Mouse (Mus musculus) kidney, embryonic 16.5 days (tissue): ENCODE measurements at regions not wholly inside any gene's neighbourhood (a gene's known extent, or its start where the extent isn't known, plus 50 kb on each side); places are given as distances from the start of the nearest gene placed in this dataset.

Source experiments
- ATAC-seq: fragments of 200-750 bp; cut with Nextera tagmentation; 2 replicates; pipeline ENCODE4 v1.8.0; 2017; ENCODE audit warnings: moderate TSS enrichment; ENCODE audit not compliant: low FRiP score, low TSS enrichment
- H3K27ac ChIP-seq: fragments of 300-500 bp; sonication (generic); 2 replicates; pipeline ENCODE4 v1.5.1; 2014; ENCODE audit warnings: low read length
- H3K27me3 ChIP-seq: fragments of 300-500 bp; sonication (generic); 2 replicates; pipeline ENCODE4 v1.6.1; 2014; ENCODE audit warnings: low read length, control low read depth, mixed read lengths; ENCODE audit not compliant: insufficient read depth
- H3K36me3 ChIP-seq: fragments of 300-500 bp; sonication (generic); 2 replicates; pipeline ENCODE4 v1.6.1; 2014; ENCODE audit warnings: low read length, control low read depth, mixed read lengths; ENCODE audit not compliant: insufficient read depth
- H3K4me1 ChIP-seq: fragments of 300-500 bp; sonication (generic); 2 replicates; pipeline ENCODE4 v1.6.1; 2014; ENCODE audit warnings: low read length, control low read depth, mixed read lengths; ENCODE audit not compliant: insufficient read depth
- H3K4me2 ChIP-seq: fragments of 300-500 bp; sonication (generic); replicated peaks from 2 replicates; pipeline ENCODE4 v1.6.1; 2014; ENCODE audit warnings: low read depth, low read length
- H3K4me3 ChIP-seq: fragments of 300-500 bp; sonication (generic); 2 replicates; pipeline ENCODE4 v1.5.1; 2014; ENCODE audit warnings: mild to moderate bottlenecking, low read length
- H3K9ac ChIP-seq: fragments of 300-500 bp; sonication (generic); replicated peaks from 2 replicates; pipeline ENCODE4 v1.6.1; 2014; ENCODE audit warnings: low read length
- H3K9me3 ChIP-seq: fragments of 300-500 bp; sonication (generic); 2 replicates; pipeline ENCODE4 v1.6.1; 2016; ENCODE audit warnings: low read length, control low read depth
- WGBS: fragments of 180-500 bp; shearing (Covaris S2); extraction: QIAGEN DNeasy Blood & Tissue Kit; methylation state at CpG from one replicate; pipeline ENCODE4 v1.1.7; 2014; 5-methylcytosine and 5-hydroxymethylcytosine counted together

- ATAC-seq, result no peak
- H3K4me1 ChIP-seq, result no peaks in the 10 kb centered on the region
- no peaks in the 10 kb centered on the region for H3K27me3 ChIP-seq
- H3K4me2 ChIP-seq, result no peak overlapping the region
- H3K27ac ChIP-seq, result no peak overlapping the region
- 87% methylated on average over 4 of the region's 4 CpGs for WGBS
- H3K4me3 ChIP-seq, result no peak overlapping the region
- H3K9me3 ChIP-seq, result no peaks in the 10 kb centered on the region
- no peaks in the 10 kb centered on the region for H3K36me3 ChIP-seq
- H3K9ac ChIP-seq, result no peak overlapping the region
Observed at GRCm38 (mm10) chr16:70091291-70091690, 222.5 kb upstream of the Gbe1 start.

GRCm38 (mm10) chr16:70091963-70092362 lies 221.8 kb upstream of the Gbe1 start:
- H3K27me3 ChIP-seq, result no peaks in the 10 kb centered on the region
- no peaks in the 10 kb centered on the region for H3K4me1 ChIP-seq
- H3K9ac ChIP-seq, result no peak overlapping the region
- 93% methylated on average over 5 of the region's 5 CpGs for WGBS
- ATAC-seq, result no peak
- H3K27ac ChIP-seq, result no peak overlapping the region
- no peaks in the 10 kb centered on the region for H3K9me3 ChIP-seq
- no peak overlapping the region for H3K4me3 ChIP-seq
- H3K36me3 ChIP-seq, result no peaks in the 10 kb centered on the region
- no peak overlapping the region for H3K4me2 ChIP-seq

- Histone ChIP-seq H3K4me2 (no peak overlapping the region), H3K9me3 (no peaks in the 10 kb centered on the region), H3K9ac (no peak overlapping the region), H3K36me3 (no peaks in the 10 kb centered on the region), H3K4me3 (no peak overlapping the region), H3K27ac (no peak overlapping the region), H3K27me3 (no peaks in the 10 kb centered on the region), H3K4me1 (no peaks in the 10 kb centered on the region)
- 27% methylated on average over 3 of the region's 3 CpGs for whole genome bisulfite sequencing
- ATAC-seq, result no peak
Observed at GRCm38 (mm10) chr16:70093224-70093623, 220.5 kb upstream of the Gbe1 start.

GRCm38 (mm10) chr16:70095221-70095620 lies 218.5 kb upstream of the Gbe1 start:
- Histone ChIP-seq H3K9me3 (no peaks in the 10 kb centered on the region), H3K4me2 (no peak overlapping the region), H3K9ac (no peak overlapping the region), H3K36me3 (no peaks in the 10 kb centered on the region), H3K4me3 (no peak overlapping the region), H3K27ac (no peak overlapping the region), H3K27me3 (no peaks in the 10 kb centered on the region), H3K4me1 (no peaks in the 10 kb centered on the region)
- WGBS, result 75% methylated on average over 2 of the region's 2 CpGs
- no peak for ATAC-seq

- ATAC-seq, result no peak
- no peaks in the 10 kb centered on the region for H3K36me3 ChIP-seq
- H3K9me3 ChIP-seq, result no peaks in the 10 kb centered on the region
- WGBS, result 49% methylated on average over 6 of the region's 6 CpGs
- H3K4me2 ChIP-seq, result no peak overlapping the region
- no peak overlapping the region for H3K27ac ChIP-seq
- no peak overlapping the region for H3K4me3 ChIP-seq
- H3K4me1 ChIP-seq, result no peaks in the 10 kb centered on the region
- no peak overlapping the region for H3K9ac ChIP-seq
- no peaks in the 10 kb centered on the region for H3K27me3 ChIP-seq
Observed at GRCm38 (mm10) chr16:70103791-70104378, 209.9 kb upstream of the Gbe1 start.

GRCm38 (mm10) chr16:70141466-70141865 lies 172.3 kb upstream of the Gbe1 start:
- no peaks in the 10 kb centered on the region for H3K9me3 ChIP-seq
- no peak overlapping the region for H3K27ac ChIP-seq
- H3K9ac ChIP-seq, result no peak overlapping the region
- H3K4me1 ChIP-seq, result no peaks in the 10 kb centered on the region
- 48% methylated on average over 3 of the region's 3 CpGs for WGBS
- H3K4me2 ChIP-seq, result no peak overlapping the region
- ATAC-seq, result no peak
- no peaks in the 10 kb centered on the region for H3K36me3 ChIP-seq
- H3K27me3 ChIP-seq, result no peaks in the 10 kb centered on the region
- H3K4me3 ChIP-seq, result no peak overlapping the region

- Histone ChIP-seq H3K4me3 (no peak overlapping the region), H3K27me3 (no peaks in the 10 kb centered on the region), H3K4me1 (no peaks in the 10 kb centered on the region), H3K27ac (no peak overlapping the region), H3K36me3 (no peaks in the 10 kb centered on the region), H3K4me2 (no peak overlapping the region), H3K9ac (no peak overlapping the region), H3K9me3 (no peaks in the 10 kb centered on the region)
- 57% methylated on average over 10 of the region's 10 CpGs for WGBS
- ATAC-seq, result no peak
Observed at GRCm38 (mm10) chr16:70147673-70148359, 165.9 kb upstream of the Gbe1 start.

- ATAC-seq, result no peak
- H3K27me3 ChIP-seq, result no peaks in the 10 kb centered on the region
- 89% methylated on average over 7 of the region's 7 CpGs for WGBS
- H3K27ac ChIP-seq, result no peak overlapping the region
- H3K36me3 ChIP-seq, result no peaks in the 10 kb centered on the region
- no peaks in the 10 kb centered on the region for H3K4me1 ChIP-seq
- H3K9me3 ChIP-seq, result no peaks in the 10 kb centered on the region
- no peak overlapping the region for H3K4me2 ChIP-seq
- no peak overlapping the region for H3K4me3 ChIP-seq
- no peak overlapping the region for H3K9ac ChIP-seq
Observed at GRCm38 (mm10) chr16:70154587-70154986, 159.2 kb upstream of the Gbe1 start.

- Histone ChIP-seq H3K9ac (no peak overlapping the region), H3K4me1 (no peaks in the 10 kb centered on the region), H3K27ac (no peak overlapping the region), H3K9me3 (no peaks in the 10 kb centered on the region), H3K36me3 (no peaks in the 10 kb centered on the region), H3K27me3 (no peaks in the 10 kb centered on the region), H3K4me2 (no peak overlapping the region), H3K4me3 (no peak overlapping the region)
- ATAC-seq, result no peak
Observed at GRCm38 (mm10) chr16:70160539-70160938, 153.2 kb upstream of the Gbe1 start.

- no peak overlapping the region for H3K4me3 ChIP-seq
- no peak for ATAC-seq
- peaks cover 6% of the 10 kb centered on the region; the same call in 1 of the 2 replicates for H3K4me1 ChIP-seq
- no peaks in the 10 kb centered on the region for H3K36me3 ChIP-seq
- no peak overlapping the region for H3K4me2 ChIP-seq
- H3K9me3 ChIP-seq, result no peaks in the 10 kb centered on the region
- H3K27ac ChIP-seq, result no peak overlapping the region
- no peaks in the 10 kb centered on the region for H3K27me3 ChIP-seq
- 23% methylated on average over 7 of the region's 7 CpGs for WGBS
- no peak overlapping the region for H3K9ac ChIP-seq
Observed at GRCm38 (mm10) chr16:70175140-70175539, 138.6 kb upstream of the Gbe1 start.
